Comparison of ENCODE assay signal across 15 mouse cellular contexts in genomic region chr3:152127144-152127543, GRCm38 (mm10). TPM values are rescaled to one million over a fixed set of nuclear protein-coding genes. Genes with fewer than 3 reads are reported as not detected.
"Had no signal": no experiment of that assay in that cellular context is flagged by ENCODE, and none has a peak within 500 bp of the region (broad histone marks: within the 10 kb centered on the region; RNA-seq: fewer than 3 reads in every experiment).

No protein-coding gene starts in this region.

- H3K36me3 ChIP-seq: limb, embryonic 12.5 days; liver, embryonic 13.5 days; lung, embryonic 15.5 days; midbrain, embryonic 10.5 days; neural tube, embryonic 13.5 days had no signal

- H3K4me1 ChIP-seq: limb, embryonic 12.5 days; midbrain, embryonic 10.5 days had no signal

- H3K27ac ChIP-seq: kidney, postnatal 0 days; limb, embryonic 12.5 days; liver, embryonic 13.5 days; lung, embryonic 15.5 days; macrophage; midbrain, embryonic 10.5 days; neural tube, embryonic 13.5 days had no signal

- H3K9ac ChIP-seq: limb, embryonic 12.5 days; liver, embryonic 13.5 days; liver, postnatal 0 days; lung, embryonic 15.5 days; neural tube, embryonic 13.5 days had no signal

- H3K27me3 ChIP-seq: limb, embryonic 12.5 days; lung, embryonic 15.5 days; neural tube, embryonic 13.5 days had no signal

- H3K4me2 ChIP-seq: limb, embryonic 12.5 days; liver, embryonic 13.5 days; lung, embryonic 15.5 days; neural tube, embryonic 13.5 days had no signal

- H3K4me3 ChIP-seq: limb, embryonic 12.5 days; liver, embryonic 13.5 days; lung, embryonic 15.5 days; midbrain, embryonic 10.5 days; neural tube, embryonic 13.5 days had no signal

- ATAC-seq: liver, postnatal 0 days had no signal

- H3K9me3 ChIP-seq: limb, embryonic 12.5 days; liver, embryonic 13.5 days; lung, embryonic 15.5 days; midbrain, embryonic 10.5 days; neural tube, embryonic 13.5 days had no signal

- DNase-seq: kidney, postnatal 36 days; liver; liver, embryonic 13.5 days; liver, postnatal 0 days; lung, postnatal 14 days; midbrain, embryonic 14.5 days; right cerebral cortex, postnatal 14 days; thymus, postnatal 36 days had no signal

RNA-seq across cellular contexts. Expression of gene Gipc2, which starts 38.9 kb away (rescaled TPM):
- total RNA-seq: monocyte, adult 5-6 weeks had no signal
- polyA plus RNA-seq: macrophage had no signal
